Mouse (Mus musculus) liver, adult 2 months (tissue): Measurements from ENCODE around the gene Ccdc169. TPM values are rescaled to one million over a fixed set of nuclear protein-coding genes. Genes with fewer than 3 reads are reported as not detected.

Source experiments
- DNase-seq: peaks from one replicate; pipeline ENCODE4 v3.0.0-alpha.2; 2011; ENCODE audit warnings: low read depth, low spot score; ENCODE audit errors: extremely low read depth
- H3K27ac ChIP-seq: fragments of 200-500 bp; replicated peaks from 2 replicates; pipeline ENCODE4 v1.5.1; 2012; ENCODE audit warnings: low read depth, mild to moderate bottlenecking, control low read depth, inconsistent platforms, low read length; ENCODE audit not compliant: insufficient read depth
- H3K27me3 ChIP-seq: fragments of 200-500 bp; 2 replicates; pipeline ENCODE4 v1.6.1; 2012; ENCODE audit warnings: mild to moderate bottlenecking, moderate library complexity, low read length, inconsistent platforms; ENCODE audit not compliant: control insufficient read depth, insufficient read depth
- H3K36me3 ChIP-seq: fragments of 200-500 bp; 2 replicates; pipeline ENCODE4 v1.6.1; 2012; ENCODE audit warnings: low read length, inconsistent platforms; ENCODE audit not compliant: control insufficient read depth, insufficient read depth
- H3K4me1 ChIP-seq: fragments of 200-500 bp; 2 replicates; pipeline ENCODE4 v1.6.1; 2011; ENCODE audit warnings: low read length; ENCODE audit not compliant: control insufficient read depth, insufficient read depth
- H3K4me3 ChIP-seq: fragments of 200-500 bp; 2 replicates; pipeline ENCODE4 v1.5.1; 2011; ENCODE audit warnings: low read depth, mild to moderate bottlenecking, control low read depth, low read length, moderate library complexity; ENCODE audit not compliant: insufficient read depth
- H3K79me2 ChIP-seq: fragments of 200-500 bp; 2 replicates; pipeline ENCODE4 v1.6.1; 2012; ENCODE audit warnings: inconsistent platforms, mild to moderate bottlenecking, low read length, moderate library complexity; ENCODE audit not compliant: control insufficient read depth, insufficient read depth
- H3K9ac ChIP-seq: fragments of 200-500 bp; 2 replicates; pipeline ENCODE4 v1.6.1; 2012; ENCODE audit warnings: low read depth, mild to moderate bottlenecking, control low read depth, inconsistent platforms, low read length
- CTCF ChIP-seq: fragments of 200-500 bp; IDR thresholded peaks from 2 replicates; pipeline ENCODE4 v1.5.1; 2011; ENCODE audit warnings: low read depth, low read length, control low read depth
- POLR2A ChIP-seq: fragments of 200-500 bp; IDR thresholded peaks from 2 replicates; pipeline ENCODE4 v1.6.1; 2011; ENCODE audit warnings: low read length, control low read depth; ENCODE audit not compliant: insufficient read depth; ENCODE audit errors: extremely low read depth
- WGBS: fragments of 180-500 bp; shearing (Covaris S2); methylation state at CpG from one replicate; pipeline ENCODE4 v1.1.7; 2018; 5-methylcytosine and 5-hydroxymethylcytosine counted together
- polyA plus RNA-seq: library from polyadenylated mRNA; depleted of rRNA; stranded (reverse); fragments of >200 nt; gene quantifications from 2 replicates; pipeline ENCODE4 v1.2.3, GENCODE M21; 2012
- total RNA-seq: library from RNA; depleted of rRNA; stranded (reverse); fragments of >200 nt; gene quantifications from 2 replicates; pipeline ENCODE4 v1.2.3, GENCODE M21; 2014

Gene Ccdc169
- total and polyA plus RNA-seq, 2 experiments, result 0.09 TPM; not detected in 1

DNA sequence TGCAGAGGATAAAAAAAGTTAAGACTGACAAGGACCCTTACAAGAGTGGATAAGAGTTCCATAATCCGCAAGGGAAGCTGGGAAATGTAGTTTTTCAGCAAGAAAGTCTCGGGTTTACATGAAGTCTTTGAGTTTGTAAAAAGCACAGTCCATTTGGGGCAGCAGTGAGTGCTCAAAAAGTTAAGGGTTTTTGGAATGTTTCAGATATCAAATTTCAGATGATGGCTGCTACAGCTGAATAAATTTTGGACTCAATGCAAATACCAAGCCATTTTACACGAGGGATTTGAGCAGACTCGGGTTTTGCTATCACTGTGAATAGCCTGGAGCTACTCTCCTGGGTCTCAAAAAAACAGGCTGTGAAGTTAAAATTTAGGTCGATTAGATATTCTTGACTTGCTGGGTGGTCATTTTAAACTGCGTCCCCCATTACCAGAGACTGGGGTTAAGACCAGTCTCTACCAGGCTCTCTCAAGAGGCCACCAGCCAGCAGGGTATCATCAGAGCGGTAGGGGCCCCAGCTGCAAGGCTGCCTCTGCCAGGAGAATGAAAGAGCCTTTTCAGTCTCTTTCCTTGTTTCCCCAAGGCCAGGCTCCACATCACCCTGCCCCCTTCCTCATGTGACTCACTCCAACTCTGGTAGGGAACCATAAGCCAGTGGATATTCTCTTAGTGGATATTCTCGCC lies 41.0 kb upstream of the Ccdc169 start:
- Histone ChIP-seq H3K4me3 (no peak overlapping the region), H3K27ac (no peak overlapping the region), H3K79me2 (no peaks in the 10 kb centered on the region), H3K4me1 (no peaks in the 10 kb centered on the region), H3K27me3 (no peaks in the 10 kb centered on the region), H3K36me3 (no peaks in the 10 kb centered on the region), H3K9ac (no peak overlapping the region)
- TF ChIP-seq CTCF, result no peak
- no peak for TF ChIP-seq POLR2A
- 66% methylated on average over 8 of the region's 8 CpGs for WGBS
- DNase-seq, result no peak

DNA sequence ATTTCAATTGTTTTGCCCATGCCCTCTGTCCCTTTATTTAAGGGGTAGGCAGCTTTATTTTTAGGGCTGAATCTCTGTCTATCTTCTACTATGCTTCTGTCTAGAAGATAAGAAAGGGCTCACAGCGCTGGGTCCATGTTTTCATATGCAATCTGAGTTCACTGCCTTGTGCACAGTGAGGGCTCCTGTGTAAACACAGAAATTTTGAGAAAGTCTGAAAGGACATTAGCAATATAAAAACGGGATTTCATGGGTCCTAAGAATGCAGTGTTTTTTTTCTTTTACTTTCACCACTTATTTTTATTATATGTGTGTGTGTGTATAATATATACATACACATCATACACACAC lies 40.5 kb upstream of the Ccdc169 start:
- 65% methylated on average over 2 of the region's 2 CpGs for WGBS
- Histone ChIP-seq H3K27me3 (no peaks in the 10 kb centered on the region), H3K9ac (no peak overlapping the region), H3K4me1 (no peaks in the 10 kb centered on the region), H3K36me3 (no peaks in the 10 kb centered on the region), H3K27ac (no peak overlapping the region), H3K4me3 (no peak overlapping the region), H3K79me2 (no peaks in the 10 kb centered on the region)
- TF ChIP-seq POLR2A (no peak), CTCF (no peak)
- no peak for DNase-seq

DNA sequence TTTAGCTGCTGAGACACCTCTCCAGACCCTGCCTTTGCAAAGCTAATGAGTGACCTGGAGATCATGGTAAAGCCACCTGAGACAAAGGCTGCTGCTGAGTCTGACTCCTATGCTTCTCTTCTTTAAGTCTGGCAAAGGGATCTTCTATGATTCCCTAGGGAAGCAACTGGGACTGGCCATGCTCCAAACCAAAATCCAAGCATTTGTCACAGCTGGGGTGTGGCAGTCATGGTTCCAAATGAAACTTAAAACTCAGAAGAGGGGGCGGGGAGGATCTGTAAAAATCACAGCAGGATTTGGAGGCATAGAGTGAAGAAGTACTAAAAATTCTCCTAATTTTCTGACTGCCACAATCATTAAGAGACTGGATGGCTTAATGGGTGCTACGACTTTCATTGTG lies 40.0 kb upstream of the Ccdc169 start:
- H3K79me2 ChIP-seq, result no peaks in the 10 kb centered on the region
- no peak overlapping the region for H3K27ac ChIP-seq
- no peak for DNase-seq
- no peak overlapping the region for H3K4me3 ChIP-seq
- no peaks in the 10 kb centered on the region for H3K36me3 ChIP-seq
- H3K9ac ChIP-seq, result no peak overlapping the region
- TF ChIP-seq POLR2A (no peak), CTCF (no peak)
- no peaks in the 10 kb centered on the region for H3K4me1 ChIP-seq
- WGBS, result 76% methylated on average over 2 of the region's 2 CpGs
- H3K27me3 ChIP-seq, result no peaks in the 10 kb centered on the region

DNA sequence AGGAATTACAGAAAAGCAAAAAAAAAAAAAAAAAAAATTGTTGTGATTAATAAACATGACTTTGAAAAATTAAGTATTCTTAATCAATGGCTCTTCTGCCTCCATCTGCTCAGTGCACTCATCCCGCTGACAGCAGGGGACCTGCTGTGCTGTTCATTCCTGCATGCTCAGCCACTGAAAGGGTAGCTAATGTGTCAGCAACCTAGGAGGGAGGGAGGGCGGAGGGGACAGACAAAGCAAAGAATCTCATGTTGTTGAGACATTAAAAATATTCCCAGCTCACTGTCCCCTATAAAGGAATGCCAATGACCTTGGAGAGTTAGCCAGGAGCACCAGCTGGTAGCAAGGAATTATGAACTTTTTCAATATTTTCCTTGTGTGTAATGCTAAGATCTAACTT lies 39.1 kb upstream of the Ccdc169 start:
- no peak overlapping the region for H3K9ac ChIP-seq
- H3K27ac ChIP-seq, result no peak overlapping the region
- H3K4me1 ChIP-seq, result no peaks in the 10 kb centered on the region
- no peak overlapping the region for H3K4me3 ChIP-seq
- DNase-seq, result no peak
- no peak for TF ChIP-seq POLR2A
- no peak for TF ChIP-seq CTCF
- WGBS, result 84% methylated on average over 2 of the region's 2 CpGs
- no peaks in the 10 kb centered on the region for H3K79me2 ChIP-seq
- H3K27me3 ChIP-seq, result no peaks in the 10 kb centered on the region
- H3K36me3 ChIP-seq, result no peaks in the 10 kb centered on the region

DNA sequence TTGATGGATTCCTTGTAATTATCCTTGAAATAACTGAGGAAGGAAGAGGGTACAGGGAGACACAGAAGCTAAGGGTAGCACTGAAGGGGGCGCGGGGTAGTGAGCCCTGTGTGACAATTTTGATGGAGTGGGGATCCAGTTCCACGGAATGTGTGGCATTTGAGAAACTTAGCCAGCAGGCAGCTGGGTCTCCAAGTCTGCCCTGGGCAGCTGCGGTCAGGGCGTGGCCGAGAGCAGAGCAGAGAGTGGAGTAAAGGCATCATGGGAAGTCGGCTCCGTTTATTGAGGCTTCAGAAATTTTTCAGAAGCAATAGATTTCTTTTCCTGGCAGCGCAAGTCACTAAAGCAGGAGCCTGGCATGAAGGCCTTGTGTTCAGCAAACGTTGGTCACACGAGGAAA lies 38.1 kb upstream of the Ccdc169 start:
- Histone ChIP-seq H3K4me3 (no peak overlapping the region), H3K4me1 (no peaks in the 10 kb centered on the region), H3K27me3 (no peaks in the 10 kb centered on the region), H3K36me3 (no peaks in the 10 kb centered on the region), H3K79me2 (no peaks in the 10 kb centered on the region), H3K27ac (no peak overlapping the region), H3K9ac (no peak overlapping the region)
- DNase-seq, result no peak
- WGBS, result 85% methylated on average over 11 of the region's 11 CpGs
- TF ChIP-seq CTCF, result no peak
- no peak for TF ChIP-seq POLR2A

DNA sequence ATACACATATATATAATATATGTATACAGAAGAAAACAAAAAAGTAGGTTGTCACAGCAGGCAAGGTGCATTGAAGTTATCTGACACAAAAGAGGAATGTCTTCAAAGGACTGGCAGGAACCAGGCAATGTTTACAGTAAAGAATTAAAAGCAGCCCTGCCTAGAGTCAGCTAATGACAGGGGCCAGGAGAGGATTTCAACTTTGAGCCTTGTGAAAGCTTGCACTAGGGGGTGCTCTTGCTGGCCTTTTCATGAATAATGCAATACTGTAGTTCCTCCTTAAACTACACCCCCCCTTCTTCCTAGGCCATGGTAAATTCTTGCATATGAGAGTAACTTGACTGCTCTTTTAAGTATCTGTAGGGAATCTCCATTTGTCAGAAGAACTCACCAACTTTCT lies 36.0 kb upstream of the Ccdc169 start:
- no peaks in the 10 kb centered on the region for H3K4me1 ChIP-seq
- H3K27me3 ChIP-seq, result no peaks in the 10 kb centered on the region
- no peak for TF ChIP-seq POLR2A
- TF ChIP-seq CTCF, result 0 out of 2 replicates have a peak, but pooled peaks have one; percentile 16
- peak; percentile 25 for DNase-seq
- H3K79me2 ChIP-seq, result no peaks in the 10 kb centered on the region
- no peak overlapping the region for H3K27ac ChIP-seq
- no peaks in the 10 kb centered on the region for H3K36me3 ChIP-seq
- H3K9ac ChIP-seq, result no peak overlapping the region
- no peak overlapping the region for H3K4me3 ChIP-seq
